Mouse (Mus musculus): ENCODE data around the gene Zbtb38. TPM values are rescaled to one million over a fixed set of nuclear protein-coding genes. Genes with fewer than 3 reads are reported as not detected.

Zbtb38 gene
- total RNA-seq, 2 experiments from 2014 or later = 22.9 to 33.8 TPM

DNA sequence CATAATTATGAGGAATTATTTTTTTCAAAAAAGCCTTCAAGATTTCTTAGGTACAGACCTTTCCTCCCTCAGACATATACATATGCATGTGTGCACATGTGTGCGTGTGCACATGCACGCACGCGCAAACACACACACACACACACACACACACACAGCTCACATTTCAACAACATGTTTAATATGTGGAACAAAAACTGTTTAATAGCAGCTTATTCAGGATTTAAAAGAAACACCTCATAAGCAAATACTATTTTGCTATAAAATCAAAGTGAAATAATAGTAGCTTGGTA, 19.3 kb downstream of the Zbtb38 start:
- intact Hi-C loops (cut with DNase I) = no loop called here
- TF ChIP-seq CTCF (IDR thresholded peaks at IDR 0.05) = no peak
- DNase-seq = no peak
- no peak overlapping the region for H3K4me3 ChIP-seq
- no peak overlapping the region for H3K27ac ChIP-seq

DNA sequence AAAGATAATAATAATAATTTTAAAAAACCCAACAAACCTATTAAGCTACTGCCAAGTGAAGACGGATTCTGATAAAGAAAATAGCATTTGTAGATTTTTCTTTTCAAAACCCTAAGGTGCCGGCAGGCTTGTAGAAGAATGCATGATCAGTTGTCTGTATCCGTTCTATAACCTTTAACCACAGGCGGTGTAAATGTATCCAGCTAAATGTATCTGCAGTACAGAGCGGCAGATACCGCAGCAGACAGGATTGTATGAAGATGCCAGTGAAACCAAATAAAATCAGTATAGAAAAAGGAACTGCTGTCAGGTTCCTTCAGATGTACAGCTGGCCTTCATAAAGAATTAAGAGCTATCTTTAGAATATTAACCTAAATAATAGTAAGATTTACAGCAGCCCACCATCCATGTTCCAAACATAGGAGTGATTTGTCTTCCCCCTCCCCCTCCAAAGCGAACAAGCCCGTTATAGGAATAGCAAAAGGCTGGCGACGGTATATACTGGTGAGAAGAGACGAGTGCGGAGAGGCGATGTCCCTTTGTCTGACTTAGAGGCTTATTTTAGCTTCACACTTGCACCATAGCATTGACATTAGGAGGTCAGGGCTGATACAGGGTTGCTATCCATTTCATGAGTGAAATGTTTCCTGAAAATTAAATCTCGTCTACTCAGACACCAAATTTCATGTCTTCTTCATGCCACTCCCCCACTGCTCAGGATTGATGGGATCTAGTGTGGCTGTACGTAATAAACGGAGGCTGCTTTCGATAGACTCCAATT, 19.8 kb downstream of the Zbtb38 start:
- intact Hi-C loops (cut with DNase I) = no loop called here
- H3K27ac ChIP-seq = no peak overlapping the region
- no peak for TF ChIP-seq CTCF (IDR thresholded peaks at IDR 0.05)
- H3K4me3 ChIP-seq = no peak overlapping the region
- no peak for DNase-seq

DNA sequence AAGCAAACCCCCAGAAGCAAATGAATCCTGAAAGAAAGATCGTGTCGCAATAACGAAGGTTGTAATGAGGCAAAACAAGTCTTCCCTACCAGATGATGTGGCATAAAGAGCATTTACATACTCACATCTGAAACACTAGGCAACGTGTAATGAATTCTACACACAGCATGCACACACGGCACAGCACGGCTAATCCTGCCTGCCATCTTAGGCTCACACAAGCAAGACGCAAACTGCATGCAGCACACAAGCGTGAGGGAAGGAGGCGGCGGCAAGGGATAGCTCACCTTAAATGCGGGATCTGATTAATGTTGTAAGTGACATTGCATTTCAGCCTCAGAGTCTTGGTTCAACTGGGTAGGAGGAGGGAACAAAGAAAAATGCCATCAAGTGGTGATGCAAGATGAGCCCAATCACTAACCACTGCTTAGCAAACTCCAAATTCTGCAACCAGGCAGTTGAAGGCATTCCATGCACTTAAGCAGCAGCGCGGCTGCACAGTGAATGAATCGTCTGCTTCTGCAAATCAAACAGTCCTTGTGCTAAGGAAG, 20.6 kb downstream of the Zbtb38 start:
- Histone ChIP-seq H3K27ac (no peak overlapping the region), H3K4me3 (no peak overlapping the region)
- no peak for TF ChIP-seq CTCF (IDR thresholded peaks at IDR 0.05)
- DNase-seq = no peak
- intact Hi-C loops (cut with DNase I) = no loop called here

DNA sequence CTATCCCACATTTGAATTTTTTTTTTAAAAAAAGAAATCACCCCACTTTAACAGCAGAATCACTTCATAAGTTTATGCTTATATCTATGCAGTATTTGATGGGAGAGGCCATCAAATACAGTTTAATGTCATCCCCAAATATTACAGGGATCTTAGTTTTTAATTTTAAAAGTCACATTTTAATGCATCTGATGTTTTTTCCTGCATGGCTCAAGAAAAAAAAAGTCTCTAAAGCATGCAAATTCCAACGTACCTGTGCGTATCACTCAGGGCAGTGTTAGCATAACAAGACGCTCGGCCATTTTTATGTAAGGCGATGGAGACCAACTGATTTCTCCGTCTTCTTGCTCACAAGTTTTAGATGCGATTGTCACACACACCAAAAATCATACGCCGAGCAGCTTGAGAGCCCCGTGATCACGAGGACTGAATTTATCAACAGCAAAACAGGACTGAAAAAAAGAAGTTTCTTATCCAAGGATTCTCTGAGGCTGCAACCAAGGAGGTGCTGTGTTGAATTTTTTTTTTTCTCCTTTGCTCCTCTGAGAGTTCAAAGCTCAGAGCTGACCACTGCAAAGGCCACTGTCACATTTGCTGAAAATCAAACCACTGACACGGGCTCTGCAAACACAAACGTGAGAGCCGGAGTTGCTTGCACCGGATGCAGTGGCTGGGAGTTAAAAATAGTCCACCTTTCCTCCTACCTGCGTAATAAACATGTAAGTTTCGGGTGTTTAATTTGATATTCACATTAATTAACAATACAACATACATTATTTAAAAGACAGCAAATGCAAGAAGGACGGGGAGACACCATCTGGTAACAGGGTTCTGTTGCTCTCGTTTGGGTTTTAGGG, 21.4 kb downstream of the Zbtb38 start:
- TF ChIP-seq CTCF (IDR thresholded peaks at IDR 0.05) = no peak
- no peak overlapping the region for H3K27ac ChIP-seq
- no peak overlapping the region for H3K4me3 ChIP-seq
- intact Hi-C loops (cut with DNase I) = no loop called here
- no peak for DNase-seq

DNA sequence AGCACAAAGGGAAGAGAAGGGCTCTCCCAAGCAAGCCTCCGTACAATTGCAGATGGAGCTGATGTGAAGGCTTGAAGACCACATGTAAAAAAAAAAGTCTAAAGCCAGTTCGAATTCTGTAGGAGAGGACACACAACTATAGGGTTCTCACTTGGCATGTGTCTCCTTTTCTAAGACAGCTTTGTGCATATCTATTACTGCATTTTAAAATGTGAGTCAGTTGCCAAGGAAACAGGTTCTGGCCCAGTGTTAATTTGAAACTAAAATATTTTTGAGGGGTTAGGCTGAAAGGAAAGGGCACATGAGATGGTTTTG, 22.4 kb downstream of the Zbtb38 start:
- intact Hi-C loops (cut with DNase I) = no loop called here
- no peak for DNase-seq
- peak overlapping the region; percentile 71 for H3K27ac ChIP-seq
- no peak overlapping the region for H3K4me3 ChIP-seq
- no peak for TF ChIP-seq CTCF (IDR thresholded peaks at IDR 0.05)

DNA sequence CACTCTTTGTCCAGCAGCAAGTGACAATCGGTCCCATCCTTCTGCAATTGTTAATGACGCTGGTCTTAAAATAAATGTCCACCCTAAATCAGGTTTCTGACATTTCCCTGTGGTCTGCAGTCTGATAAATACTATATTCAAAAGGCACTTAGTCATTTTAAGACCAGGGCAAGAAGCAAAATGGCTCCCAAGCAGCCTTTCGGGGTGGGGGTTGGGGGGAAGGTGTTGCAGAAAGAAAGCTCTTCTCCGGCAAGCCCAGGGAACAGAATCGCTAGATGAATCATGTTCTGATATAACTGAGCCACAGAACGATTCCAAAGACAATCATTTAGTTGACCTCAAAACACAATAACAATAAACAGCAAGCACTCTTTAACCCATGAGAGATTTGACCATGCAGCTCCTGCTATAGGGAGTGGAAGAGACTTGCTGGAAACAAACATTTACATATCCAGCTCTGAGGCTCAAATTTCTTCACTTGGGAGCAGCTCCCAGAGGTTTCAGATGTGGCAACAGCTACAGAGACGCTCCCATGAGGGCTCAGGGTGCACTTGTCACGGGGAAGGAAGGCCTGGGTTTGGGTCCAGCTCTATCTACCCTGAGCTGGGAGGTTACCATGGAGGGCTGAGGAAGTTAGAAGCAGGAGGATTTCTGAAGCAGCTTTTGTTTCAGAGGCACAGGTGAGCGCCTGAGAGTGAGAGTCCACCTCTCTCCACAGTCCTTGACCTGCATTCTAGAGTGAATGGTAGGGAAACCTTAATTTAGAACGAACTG, 22.9 kb downstream of the Zbtb38 start:
- TF ChIP-seq CTCF (IDR thresholded peaks at IDR 0.05) = no peak
- intact Hi-C loops (cut with DNase I) = no loop called here
- DNase-seq = peak; percentile 45
- 0 out of 2 replicates have a peak overlapping the region, but pooled peaks have one; percentile 9 for H3K4me3 ChIP-seq
- H3K27ac ChIP-seq = peak overlapping the region; percentile 71

DNA sequence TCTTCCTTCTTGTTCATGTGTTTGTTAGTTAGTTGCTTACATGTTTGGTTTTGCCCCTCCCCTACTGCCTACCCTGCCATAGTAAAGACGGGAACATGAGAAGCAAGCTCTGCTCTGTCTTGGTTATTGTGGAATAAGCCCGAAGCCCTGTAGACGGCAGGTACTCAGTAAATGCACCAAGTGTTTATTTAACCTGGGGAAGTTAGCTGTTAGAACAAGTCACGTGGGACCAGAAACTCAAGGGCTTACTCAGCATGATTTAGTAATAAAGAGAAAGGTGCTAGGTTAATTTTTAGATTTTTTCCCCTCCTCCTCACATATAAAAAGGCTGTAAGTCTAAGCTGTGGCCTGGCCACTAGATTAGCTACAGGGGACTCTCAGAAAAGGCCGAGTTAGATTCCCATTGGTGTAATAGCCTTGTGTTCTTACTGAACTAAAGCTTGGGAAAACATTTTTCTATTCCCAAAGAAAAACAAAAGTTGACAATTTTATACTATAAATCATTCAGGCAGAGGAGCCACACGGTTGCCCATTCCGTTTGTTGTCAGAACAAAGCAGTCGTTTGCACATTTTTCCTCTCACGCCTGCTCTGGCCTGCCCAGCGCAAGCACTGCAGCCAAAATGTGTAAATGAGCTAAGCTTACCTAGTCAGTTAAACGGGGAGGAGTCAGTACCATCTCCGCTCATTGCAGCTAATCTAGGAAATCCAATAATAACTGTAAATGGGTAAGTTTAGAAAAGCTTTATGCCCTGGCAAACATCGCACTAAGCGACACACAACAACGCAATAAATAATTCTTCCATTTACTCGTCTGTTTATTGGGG, 24.1 kb downstream of the Zbtb38 start:
- intact Hi-C loops (cut with DNase I) = no loop called here
- Histone ChIP-seq H3K27ac (peak overlapping the region; percentile 62), H3K4me3 (no peak overlapping the region)
- no peak for DNase-seq
- TF ChIP-seq CTCF (IDR thresholded peaks at IDR 0.05) = no peak

DNA sequence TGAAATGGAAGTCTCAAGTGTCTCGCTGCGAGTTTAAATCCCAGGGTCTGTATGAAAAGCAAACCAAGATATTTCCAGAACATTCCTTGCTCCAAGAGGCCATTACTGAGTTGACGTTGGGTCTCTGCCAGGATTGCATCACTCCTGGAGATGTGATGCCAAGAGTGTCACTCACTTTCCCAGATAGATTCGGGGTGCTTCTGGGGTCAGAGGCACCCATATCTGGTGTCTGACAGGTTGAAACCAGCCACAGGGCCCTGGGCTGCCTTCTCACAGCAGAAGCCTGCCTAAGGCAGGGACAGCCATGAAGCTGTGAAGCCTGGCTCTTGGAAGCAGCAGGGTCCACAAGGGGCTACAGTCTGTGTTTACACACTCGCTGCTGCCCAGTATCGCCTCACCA, 24.9 kb downstream of the Zbtb38 start:
- TF ChIP-seq CTCF (IDR thresholded peaks at IDR 0.05) = no peak
- DNase-seq = peak; percentile 46
- intact Hi-C loops (cut with DNase I) = no loop called here
- H3K27ac ChIP-seq = peak overlapping the region; percentile 62
- no peak overlapping the region for H3K4me3 ChIP-seq

DNA sequence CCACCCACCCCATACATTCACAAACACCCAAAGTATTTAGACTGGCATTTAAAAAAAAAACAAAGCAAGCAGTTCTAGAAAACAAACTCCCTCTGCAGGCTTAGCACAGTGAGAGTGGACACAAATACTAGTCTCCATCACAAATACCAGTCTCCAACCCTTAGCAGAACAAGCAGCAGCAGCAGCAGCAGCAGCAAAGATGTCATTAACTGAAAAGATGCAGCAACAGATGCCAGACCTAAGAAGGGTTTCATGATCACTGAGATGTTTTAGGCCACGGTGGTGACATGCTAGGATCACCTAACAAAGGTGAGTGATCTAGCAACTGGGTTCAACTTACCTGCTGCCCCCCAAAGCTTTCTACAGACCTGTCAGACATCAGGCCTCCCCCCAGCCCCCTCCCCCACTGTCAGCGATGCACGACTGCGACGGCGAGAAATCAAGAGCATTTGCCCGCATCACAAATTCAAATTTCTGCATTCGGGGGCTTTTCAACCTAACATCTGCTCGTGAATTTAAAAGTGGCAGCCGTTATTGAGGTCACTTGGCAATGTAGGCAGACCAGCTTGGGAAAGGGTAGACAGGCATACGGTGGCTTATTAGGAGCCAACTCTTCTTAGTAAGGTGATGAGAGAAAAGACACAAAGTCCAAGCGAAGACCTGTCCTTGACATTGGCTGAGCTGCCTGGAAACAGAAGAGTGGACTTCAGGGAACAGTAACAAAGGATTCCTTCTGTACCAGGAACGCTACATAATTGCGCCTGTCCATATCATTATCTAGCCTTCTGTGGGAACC, 26.1 kb downstream of the Zbtb38 start:
- no peak for DNase-seq

DNA sequence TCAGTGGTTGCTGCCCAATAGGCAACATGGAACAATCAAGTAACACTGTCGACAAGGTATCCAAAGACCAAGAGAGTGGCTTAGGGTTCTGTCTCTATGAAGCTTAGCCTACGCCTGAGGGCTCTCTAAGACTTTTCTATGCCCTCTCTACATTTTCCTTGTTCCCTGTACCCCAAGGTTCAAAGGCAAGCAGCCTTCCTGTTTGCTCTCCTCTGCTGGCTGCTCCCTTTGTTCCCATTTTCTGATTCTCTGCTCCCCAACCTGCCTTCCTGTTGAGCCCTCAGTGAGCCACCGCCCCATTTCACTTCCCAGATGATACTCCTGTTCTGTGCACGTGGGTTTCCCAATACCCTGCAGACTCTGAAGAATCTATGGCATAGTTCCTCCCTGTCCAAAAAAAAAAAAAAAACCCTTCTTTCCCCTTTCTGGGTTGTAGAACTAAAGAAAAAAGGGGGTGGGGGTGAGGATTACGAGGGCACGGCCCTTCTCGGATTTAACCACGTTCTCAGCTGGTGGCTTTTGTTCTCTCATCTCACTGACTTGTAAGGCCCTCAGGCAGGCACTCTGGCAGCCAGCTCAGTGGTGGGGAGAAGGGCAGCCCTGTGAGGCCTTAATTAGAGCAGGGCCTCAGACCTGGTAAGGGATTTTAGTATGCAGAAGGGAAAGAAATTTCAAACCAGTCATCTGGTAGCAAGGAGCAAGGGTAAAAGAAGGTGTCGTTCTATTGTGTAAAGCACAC, 26.9 kb downstream of the Zbtb38 start:
- Histone ChIP-seq H3K4me3 (no peak overlapping the region), H3K27ac (no peak overlapping the region; the same call in 1 of the 2 replicates)
- no peak for TF ChIP-seq CTCF (IDR thresholded peaks at IDR 0.05)
- DNase-seq = no peak
- intact Hi-C loops (cut with DNase I) = no loop called here

More for the DNA sequence above, 26.1 kb downstream of the Zbtb38 start:
- Histone ChIP-seq H3K27ac (peak overlapping the region; percentile 24), H3K4me3 (no peak overlapping the region)
- intact Hi-C loops (cut with DNase I) = no loop called here
- TF ChIP-seq CTCF (IDR thresholded peaks at IDR 0.05) = no peak

DNA sequence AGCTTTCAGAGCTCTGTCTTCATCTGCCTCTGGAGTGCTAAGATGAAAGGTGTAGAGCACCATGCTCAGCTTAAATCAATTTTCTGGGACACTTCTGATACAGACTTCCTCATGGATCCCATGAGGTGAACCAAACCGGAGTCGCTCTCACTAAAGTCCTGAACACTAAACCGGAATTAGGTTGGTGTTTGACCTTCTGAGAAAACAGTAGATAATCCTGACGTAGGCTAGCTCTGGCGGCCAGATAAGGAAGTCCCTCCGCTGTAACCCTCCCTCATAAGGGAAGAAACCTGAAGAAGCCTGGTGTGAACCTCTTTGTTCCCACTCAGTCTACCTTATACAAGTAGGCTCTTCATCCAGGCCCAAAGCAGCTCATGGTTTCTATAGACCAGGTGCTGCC, 29.0 kb downstream of the Zbtb38 start:
- DNase-seq = no peak
- Histone ChIP-seq H3K4me3 (no peak overlapping the region), H3K27ac (no peak overlapping the region)
- no peak for TF ChIP-seq CTCF (IDR thresholded peaks at IDR 0.05)
- intact Hi-C loops (cut with DNase I) = no loop called here

All from gastrocnemius, adult 2 months (tissue).